Mouse (Mus musculus): ENCODE data around the gene Ksr1. TPM values are rescaled to one million over a fixed set of nuclear protein-coding genes. Genes with fewer than 3 reads are reported as not detected.
"Not testable (repeated sequence)": the region's sequence is repeated elsewhere in the genome, so short reads cannot be mapped to it uniquely, and the experiment has no call there.

The Ksr1 gene
- polyA plus RNA-seq, 1 experiment from 2014 or later: 0.81 TPM

- Histone ChIP-seq H3K27ac (ENCODE audit: low read depth) (no peak overlapping the region), H3K27me3 (ENCODE audit: insufficient read depth, low read length) (no peaks in the 10 kb centered on the region), H3K4me1 (ENCODE audit: insufficient read depth) (peaks cover 19% of the 10 kb centered on the region), H3K4me3 (ENCODE audit: low read depth, low read length) (no peak overlapping the region), H3K4me2 (ENCODE audit: low read depth, low read length) (no peak overlapping the region), H3K9me3 (ENCODE audit: low read length) (no peaks in the 10 kb centered on the region), H3K9ac (replicated peaks) (no peak overlapping the region), H3K36me3 (replicated peaks; ENCODE audit: insufficient read depth, low read length) (no peaks in the 10 kb centered on the region)
- ATAC-seq (no peak), DNase-seq (no peak)
- 63% methylated on average over 6 of the region's 6 CpGs for WGBS (ENCODE audit: insufficient replicate concordance)
- TF ChIP-seq CTCF (IDR thresholded peaks at IDR 0.05; ENCODE audit: low read depth) (no peak), EP300 (IDR thresholded peaks at IDR 0.05; ENCODE audit: low read depth) (no peak)
These were observed 147.1 kb downstream of the Ksr1 start for GRCm38 (mm10) chr11:78999118-78999517.

GRCm38 (mm10) chr11:78990875-78991543, 155.2 kb downstream of the Ksr1 start:
- WGBS (ENCODE audit: insufficient replicate concordance): 77% methylated on average over 5 of the region's 5 CpGs
- ATAC-seq; H3K27ac ChIP-seq (ENCODE audit: low read depth); H3K9me3 ChIP-seq (ENCODE audit: low read length); H3K4me3 ChIP-seq (ENCODE audit: low read depth, low read length); H3K9ac ChIP-seq (replicated peaks); DNase-seq; H3K36me3 ChIP-seq (replicated peaks; ENCODE audit: insufficient read depth, low read length); H3K27me3 ChIP-seq (ENCODE audit: insufficient read depth, low read length); H3K4me1 ChIP-seq (ENCODE audit: insufficient read depth); H3K4me2 ChIP-seq (ENCODE audit: low read depth, low read length): not testable (repeated sequence)

GRCm38 (mm10) chr11:78990096-78990495, 156.1 kb downstream of the Ksr1 start:
- WGBS (ENCODE audit: insufficient replicate concordance): 85% methylated on average over 9 of the region's 9 CpGs
- Histone ChIP-seq H3K27ac (ENCODE audit: low read depth) (no peak overlapping the region), H3K4me2 (ENCODE audit: low read depth, low read length) (no peak overlapping the region), H3K4me1 (ENCODE audit: insufficient read depth) (peaks cover 3% of the 10 kb centered on the region), H3K4me3 (ENCODE audit: low read depth, low read length) (no peak overlapping the region), H3K27me3 (ENCODE audit: insufficient read depth, low read length) (no peaks in the 10 kb centered on the region), H3K36me3 (replicated peaks; ENCODE audit: insufficient read depth, low read length) (no peaks in the 10 kb centered on the region), H3K9ac (replicated peaks) (no peak overlapping the region), H3K9me3 (ENCODE audit: low read length) (no peaks in the 10 kb centered on the region)
- no peak for TF ChIP-seq CTCF (IDR thresholded peaks at IDR 0.05; ENCODE audit: low read depth)
- no peak for TF ChIP-seq EP300 (IDR thresholded peaks at IDR 0.05; ENCODE audit: low read depth)
- DNase-seq: no peak
- no peak for ATAC-seq

GRCm38 (mm10) chr11:78989206-78989605, 157.0 kb downstream of the Ksr1 start:
- not testable (repeated sequence) for H3K9me3 ChIP-seq (ENCODE audit: low read length); H3K4me2 ChIP-seq (ENCODE audit: low read depth, low read length); H3K27me3 ChIP-seq (ENCODE audit: insufficient read depth, low read length); H3K9ac ChIP-seq (replicated peaks); H3K36me3 ChIP-seq (replicated peaks; ENCODE audit: insufficient read depth, low read length); ATAC-seq; H3K4me1 ChIP-seq (ENCODE audit: insufficient read depth); DNase-seq; H3K4me3 ChIP-seq (ENCODE audit: low read depth, low read length); H3K27ac ChIP-seq (ENCODE audit: low read depth)
- 81% methylated on average over 11 of the region's 11 CpGs for WGBS (ENCODE audit: insufficient replicate concordance)

- Histone ChIP-seq H3K9ac (replicated peaks) (no peak overlapping the region), H3K27me3 (ENCODE audit: insufficient read depth, low read length) (no peaks in the 10 kb centered on the region), H3K9me3 (ENCODE audit: low read length) (no peaks in the 10 kb centered on the region), H3K4me2 (ENCODE audit: low read depth, low read length) (no peak overlapping the region), H3K4me3 (ENCODE audit: low read depth, low read length) (no peak overlapping the region), H3K36me3 (replicated peaks; ENCODE audit: insufficient read depth, low read length) (no peaks in the 10 kb centered on the region), H3K4me1 (ENCODE audit: insufficient read depth) (peaks cover 28% of the 10 kb centered on the region), H3K27ac (ENCODE audit: low read depth) (no peak overlapping the region)
- no peak for DNase-seq
- no peak for ATAC-seq
- WGBS (ENCODE audit: insufficient replicate concordance): 71% methylated on average over 10 of the region's 10 CpGs
- TF ChIP-seq EP300 (IDR thresholded peaks at IDR 0.05; ENCODE audit: low read depth) (no peak), CTCF (IDR thresholded peaks at IDR 0.05; ENCODE audit: low read depth) (no peak)
These were observed 159.8 kb downstream of the Ksr1 start for GRCm38 (mm10) chr11:78986311-78987002.

- no peak for DNase-seq
- peaks cover 32% of the 10 kb centered on the region for H3K4me1 ChIP-seq (ENCODE audit: insufficient read depth)
These were observed 160.7 kb downstream of the Ksr1 start for GRCm38 (mm10) chr11:78985505-78985904.

More at GRCm38 (mm10) chr11:78985505-78985904, 160.7 kb downstream of the Ksr1 start:
- TF ChIP-seq CTCF (IDR thresholded peaks at IDR 0.05; ENCODE audit: low read depth): no peak
- no peak for TF ChIP-seq EP300 (IDR thresholded peaks at IDR 0.05; ENCODE audit: low read depth)
- Histone ChIP-seq H3K4me3 (ENCODE audit: low read depth, low read length) (peak overlapping the region; percentile 69; the same call in 1 of the 2 replicates), H3K27me3 (ENCODE audit: insufficient read depth, low read length) (no peaks in the 10 kb centered on the region), H3K4me2 (ENCODE audit: low read depth, low read length) (peak overlapping the region; percentile 73), H3K36me3 (replicated peaks; ENCODE audit: insufficient read depth, low read length) (no peaks in the 10 kb centered on the region), H3K9me3 (ENCODE audit: low read length) (no peaks in the 10 kb centered on the region), H3K27ac (ENCODE audit: low read depth) (peak overlapping the region; percentile 94), H3K9ac (replicated peaks) (0 out of 2 replicates have a peak overlapping the region, but pooled peaks have one; percentile 73)
- ATAC-seq: no peak

Data from liver, postnatal 0 days (tissue).